Mouse (Mus musculus): ENCODE measurements around the gene Cd27. TPM values are rescaled to one million over a fixed set of nuclear protein-coding genes. Genes with fewer than 3 reads are reported as not detected.

Cd27 gene
- polyA plus RNA-seq, 1 experiment from 2014 or later = 3.0 TPM

DNA sequence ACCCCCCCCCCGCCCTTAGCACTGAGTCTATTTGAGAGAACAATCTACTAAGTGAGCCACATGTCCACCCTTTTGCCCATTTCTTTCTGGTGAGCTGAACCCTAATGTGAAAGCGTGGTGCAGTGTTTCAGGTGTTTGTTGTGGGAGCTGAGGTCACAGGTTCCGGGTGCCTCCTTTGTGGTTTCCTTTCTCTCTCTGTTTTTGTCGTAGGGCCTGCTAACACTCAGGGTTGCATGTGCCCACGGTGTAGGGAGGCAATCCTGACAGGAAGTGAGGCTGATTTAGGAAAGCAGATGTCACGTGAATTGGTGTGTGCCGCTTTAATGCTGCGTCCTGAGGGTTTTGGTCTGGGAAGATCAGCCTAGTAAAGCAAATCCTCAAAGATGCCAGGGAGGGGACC lies 4.8 kb upstream of the Cd27 start:
- WGBS = 78% methylated on average over 8 of the region's 8 CpGs
- Histone ChIP-seq H3K4me3 (replicated peaks) (no peak overlapping the region), H3K9me3 (no peaks in the 10 kb centered on the region), H3K9ac (replicated peaks) (no peak overlapping the region), H3K4me1 (replicated peaks) (0 out of 2 replicates have a peak, but pooled peaks cover 5% of the 10 kb centered on the region), H3K4me2 (no peak overlapping the region), H3K36me3 (no peaks in the 10 kb centered on the region), H3K27me3 (no peaks in the 10 kb centered on the region), H3K27ac (no peak overlapping the region)
- ATAC-seq (ENCODE audit: insufficient number of reproducible peaks, insufficient read depth, low FRiP score, low TSS enrichment, low read depth) = no peak

DNA sequence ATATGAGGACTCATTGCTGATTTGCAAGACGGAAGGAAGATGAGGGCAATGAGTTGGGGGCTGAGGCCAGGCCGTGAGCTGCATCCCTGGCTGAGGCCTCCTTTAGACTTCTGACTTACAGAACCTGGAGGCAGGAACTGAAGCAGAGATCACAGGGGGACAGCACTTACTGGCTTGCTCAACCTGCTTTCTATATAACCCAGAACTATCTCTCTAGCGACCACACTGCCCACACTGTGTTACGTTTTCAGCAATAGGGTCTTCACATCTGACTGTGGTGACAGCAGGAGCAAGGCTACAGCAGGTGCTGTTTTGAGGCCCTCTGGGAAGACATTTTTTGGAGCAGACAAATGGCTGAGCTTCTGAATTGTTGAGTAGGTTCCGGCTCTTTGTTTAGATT lies 3.8 kb upstream of the Cd27 start:
- Histone ChIP-seq H3K4me3 (replicated peaks) (no peak overlapping the region), H3K27ac (no peak overlapping the region), H3K4me2 (no peak overlapping the region), H3K27me3 (no peaks in the 10 kb centered on the region), H3K36me3 (no peaks in the 10 kb centered on the region), H3K4me1 (replicated peaks) (0 out of 2 replicates have a peak, but pooled peaks cover 7% of the 10 kb centered on the region), H3K9me3 (no peaks in the 10 kb centered on the region), H3K9ac (replicated peaks) (no peak overlapping the region)
- no peak for ATAC-seq (ENCODE audit: insufficient number of reproducible peaks, insufficient read depth, low FRiP score, low TSS enrichment, low read depth)
- WGBS = 77% methylated on average over 5 of the region's 5 CpGs

DNA sequence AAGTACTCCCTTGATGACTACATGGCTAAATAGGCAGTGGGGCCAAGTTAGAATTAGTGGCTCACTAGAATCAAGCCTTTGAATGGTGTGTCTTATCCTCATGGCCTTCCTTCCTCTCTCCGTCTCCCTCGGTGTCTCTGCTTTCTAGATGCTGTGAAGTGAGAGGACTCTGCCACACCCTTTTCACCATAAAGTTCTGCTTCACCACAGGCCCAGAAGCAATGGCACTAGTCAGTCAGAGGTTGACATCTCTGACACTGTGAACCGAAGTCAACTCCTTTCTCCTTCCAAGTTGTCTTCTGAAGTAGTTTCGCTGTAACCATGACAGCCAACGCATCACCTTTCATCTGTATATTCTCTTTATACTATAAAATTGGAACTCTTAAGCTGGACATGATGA lies 2.7 kb upstream of the Cd27 start:
- 89% methylated on average over 5 of the region's 5 CpGs for whole genome bisulfite sequencing
- no peak for ATAC-seq (ENCODE audit: insufficient number of reproducible peaks, insufficient read depth, low FRiP score, low TSS enrichment, low read depth)
- Histone ChIP-seq H3K27ac (no peak overlapping the region), H3K36me3 (no peaks in the 10 kb centered on the region), H3K9ac (replicated peaks) (no peak overlapping the region), H3K4me2 (no peak overlapping the region), H3K9me3 (no peaks in the 10 kb centered on the region), H3K27me3 (no peaks in the 10 kb centered on the region), H3K4me1 (replicated peaks) (0 out of 2 replicates have a peak, but pooled peaks cover 8% of the 10 kb centered on the region), H3K4me3 (replicated peaks) (no peak overlapping the region)

DNA sequence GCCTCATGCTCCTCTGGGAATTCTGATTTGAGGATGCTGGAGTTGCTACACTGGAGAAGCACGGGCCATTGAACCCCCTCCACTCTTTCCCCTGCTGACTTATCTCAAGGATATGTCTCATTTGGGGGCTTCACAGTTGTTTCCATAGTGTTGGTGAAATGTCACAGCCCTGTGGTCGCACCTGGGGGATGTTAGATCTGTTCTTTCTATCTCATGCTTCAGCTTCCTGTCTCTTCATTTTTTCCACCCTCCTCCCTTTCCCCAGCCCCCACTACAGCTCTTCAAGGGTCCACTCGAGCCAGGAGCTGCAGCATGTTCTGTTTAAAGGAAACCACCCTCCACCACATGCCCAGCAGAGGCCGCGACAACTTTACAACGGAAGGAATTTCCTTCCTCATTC lies 1.6 kb upstream of the Cd27 start:
- no peaks in the 10 kb centered on the region for H3K27me3 ChIP-seq
- no peak for ATAC-seq (ENCODE audit: insufficient number of reproducible peaks, insufficient read depth, low FRiP score, low TSS enrichment, low read depth)
- no peak overlapping the region for H3K27ac ChIP-seq
- no peak overlapping the region for H3K9ac ChIP-seq (replicated peaks)
- H3K4me1 ChIP-seq (replicated peaks) = peaks cover 16% of the 10 kb centered on the region
- no peaks in the 10 kb centered on the region for H3K9me3 ChIP-seq
- H3K4me2 ChIP-seq = no peak overlapping the region
- no peaks in the 10 kb centered on the region for H3K36me3 ChIP-seq
- whole genome bisulfite sequencing = 63% methylated on average over 6 of the region's 6 CpGs
- no peak overlapping the region for H3K4me3 ChIP-seq (replicated peaks)

DNA sequence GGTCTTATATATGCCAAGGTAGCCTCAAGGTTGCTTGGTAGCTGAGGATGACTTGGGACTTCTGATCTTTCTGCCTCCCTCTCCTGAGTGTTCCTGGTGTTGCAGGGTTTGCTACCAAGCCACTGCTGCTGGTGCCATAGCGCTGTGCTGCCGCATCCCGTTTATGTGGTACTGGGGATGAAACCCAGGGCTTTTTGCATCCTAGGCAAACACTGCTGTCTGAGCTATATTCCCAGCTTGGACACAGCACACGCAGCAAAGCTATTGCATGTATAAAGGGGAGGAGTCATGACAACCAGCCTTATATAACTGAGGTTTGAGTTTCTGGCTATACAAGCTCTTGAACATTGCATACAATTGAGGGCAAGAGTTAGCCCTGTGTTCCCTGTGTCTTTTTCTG lies 611 bp upstream of the Cd27 start:
- no peaks in the 10 kb centered on the region for H3K36me3 ChIP-seq
- H3K4me1 ChIP-seq (replicated peaks) = peaks cover 16% of the 10 kb centered on the region
- no peak overlapping the region for H3K27ac ChIP-seq
- H3K27me3 ChIP-seq = no peaks in the 10 kb centered on the region
- no peak overlapping the region for H3K9ac ChIP-seq (replicated peaks)
- H3K9me3 ChIP-seq = no peaks in the 10 kb centered on the region
- 85% methylated on average over 4 of the region's 4 CpGs for WGBS
- no peak overlapping the region for H3K4me2 ChIP-seq
- ATAC-seq (ENCODE audit: insufficient number of reproducible peaks, insufficient read depth, low FRiP score, low TSS enrichment, low read depth) = no peak
- H3K4me3 ChIP-seq (replicated peaks) = no peak overlapping the region

DNA sequence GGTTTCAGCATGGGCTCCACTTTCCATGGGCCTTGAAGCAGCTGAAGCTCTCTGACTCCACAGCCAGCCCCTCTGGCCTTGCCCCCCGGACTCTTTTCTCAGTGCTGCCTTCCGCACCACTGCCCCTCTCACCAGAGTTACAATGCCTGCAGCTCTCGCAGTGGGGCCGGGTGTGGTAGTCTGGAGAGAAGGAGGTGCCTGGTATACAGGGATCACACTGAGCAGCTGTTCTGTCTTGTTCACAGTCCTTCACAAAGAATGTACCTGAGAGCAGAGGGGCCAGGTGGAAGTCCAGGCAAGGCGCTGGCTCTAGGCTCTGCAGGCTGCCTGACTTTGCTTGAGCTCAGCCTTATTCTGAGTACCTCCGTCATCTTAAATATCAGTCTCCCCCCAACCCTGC lies 469 bp downstream of the Cd27 start:
- no peaks in the 10 kb centered on the region for H3K27me3 ChIP-seq
- no peak for ATAC-seq (ENCODE audit: insufficient number of reproducible peaks, insufficient read depth, low FRiP score, low TSS enrichment, low read depth)
- H3K9me3 ChIP-seq = no peaks in the 10 kb centered on the region
- H3K36me3 ChIP-seq = no peaks in the 10 kb centered on the region
- WGBS = 78% methylated on average over 6 of the region's 6 CpGs
- H3K4me3 ChIP-seq (replicated peaks) = no peak overlapping the region
- no peak overlapping the region for H3K9ac ChIP-seq (replicated peaks)
- H3K27ac ChIP-seq = no peak overlapping the region
- peaks cover 24% of the 10 kb centered on the region for H3K4me1 ChIP-seq (replicated peaks)
- H3K4me2 ChIP-seq = no peak overlapping the region

DNA sequence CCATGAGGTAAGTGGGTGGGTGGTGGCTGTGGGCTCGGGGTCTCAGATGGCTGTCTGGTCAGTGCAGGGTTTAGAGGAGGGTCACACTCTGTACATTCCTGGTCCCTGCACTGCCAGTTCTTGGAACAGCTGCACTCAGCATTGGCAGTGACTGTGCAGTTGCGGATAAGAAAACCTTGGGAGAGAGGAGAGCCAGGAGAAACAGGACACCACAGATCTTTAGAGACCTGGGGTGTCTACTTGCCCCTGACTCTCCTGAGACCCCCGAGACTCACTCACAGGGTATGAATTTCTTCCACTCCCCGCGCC lies 2.3 kb downstream of the Cd27 start:
- Histone ChIP-seq H3K27me3 (0 out of 2 replicates have a peak, but pooled peaks cover 2% of the 10 kb centered on the region), H3K36me3 (no peaks in the 10 kb centered on the region), H3K27ac (peak overlapping the region; percentile 59; the same call in 1 of the 2 replicates), H3K9ac (replicated peaks) (no peak overlapping the region), H3K4me1 (replicated peaks) (peaks cover 28% of the 10 kb centered on the region), H3K9me3 (no peaks in the 10 kb centered on the region), H3K4me3 (replicated peaks) (no peak overlapping the region), H3K4me2 (no peak overlapping the region)
- WGBS = 64% methylated on average over 5 of the region's 5 CpGs
- no peak for ATAC-seq (ENCODE audit: insufficient number of reproducible peaks, insufficient read depth, low FRiP score, low TSS enrichment, low read depth)

DNA sequence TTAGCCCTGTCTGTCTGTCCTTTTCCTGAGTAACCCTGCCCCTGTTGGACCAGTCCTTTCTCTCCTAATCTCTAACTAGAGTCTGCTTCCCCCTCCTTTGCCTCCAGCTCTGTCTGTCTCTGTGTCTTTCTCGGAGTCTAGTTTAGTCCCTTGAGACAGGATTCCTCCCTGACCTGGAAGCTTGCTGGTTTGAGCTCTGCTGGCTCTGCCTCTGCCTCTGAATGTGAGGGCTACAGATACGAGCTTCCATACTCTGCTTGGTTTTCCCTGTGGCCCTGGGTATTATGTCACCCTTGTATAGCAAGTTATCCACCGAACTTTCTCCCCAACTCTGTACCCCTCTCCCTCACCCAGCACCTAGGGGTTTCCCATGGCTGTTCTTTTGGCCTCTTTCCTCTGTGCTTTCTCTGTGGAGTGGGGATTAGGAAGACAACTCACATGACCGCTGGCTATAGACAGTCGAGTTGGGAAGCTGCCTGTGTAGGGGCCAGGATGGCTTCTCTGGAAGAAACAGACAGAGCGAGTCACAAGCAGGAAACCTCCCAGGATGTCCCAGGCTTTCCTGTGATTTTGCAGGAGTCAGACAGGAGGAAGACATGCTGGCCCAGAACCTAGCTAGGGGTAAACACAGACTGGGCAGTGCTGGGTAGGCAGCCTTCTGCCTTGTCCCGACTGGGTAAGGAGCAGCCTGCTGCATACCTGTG lies 2.8 kb downstream of the Cd27 start:
- H3K27ac ChIP-seq = peak overlapping the region; percentile 59; the same call in 1 of the 2 replicates
- no peak for ATAC-seq (ENCODE audit: insufficient number of reproducible peaks, insufficient read depth, low FRiP score, low TSS enrichment, low read depth)
- H3K27me3 ChIP-seq = 0 out of 2 replicates have a peak, but pooled peaks cover 2% of the 10 kb centered on the region
- no peaks in the 10 kb centered on the region for H3K9me3 ChIP-seq
- no peak overlapping the region for H3K9ac ChIP-seq (replicated peaks)
- no peak overlapping the region for H3K4me3 ChIP-seq (replicated peaks)
- no peak overlapping the region for H3K4me2 ChIP-seq
- peaks cover 28% of the 10 kb centered on the region for H3K4me1 ChIP-seq (replicated peaks)
- 65% methylated on average over 7 of the region's 7 CpGs for WGBS
- H3K36me3 ChIP-seq = no peaks in the 10 kb centered on the region

DNA sequence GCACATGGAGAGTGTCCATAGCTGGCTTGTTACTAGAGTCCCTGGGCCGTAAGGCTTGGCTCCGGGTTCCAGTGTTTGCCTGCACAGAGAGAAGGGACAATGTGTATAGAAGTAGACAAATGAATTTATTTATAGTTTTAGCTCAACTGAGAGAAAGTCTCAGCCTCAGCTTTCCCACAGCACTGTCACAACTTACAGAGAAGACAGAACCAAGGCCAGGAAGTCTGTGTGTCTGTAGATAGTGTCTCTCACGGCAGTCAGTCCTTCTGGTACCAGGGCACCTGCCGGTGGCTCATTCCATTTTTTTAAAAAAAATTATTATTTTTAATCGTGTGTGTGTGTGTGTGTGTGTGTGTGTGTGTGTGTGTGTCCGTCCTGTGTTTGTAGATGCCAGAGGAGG lies 4.3 kb downstream of the Cd27 start:
- no peaks in the 10 kb centered on the region for H3K9me3 ChIP-seq
- ATAC-seq (ENCODE audit: insufficient number of reproducible peaks, insufficient read depth, low FRiP score, low TSS enrichment, low read depth) = no peak
- no peak overlapping the region for H3K4me3 ChIP-seq (replicated peaks)
- H3K27ac ChIP-seq = no peak overlapping the region
- peaks cover 28% of the 10 kb centered on the region for H3K4me1 ChIP-seq (replicated peaks)
- no peaks in the 10 kb centered on the region for H3K36me3 ChIP-seq
- no peak overlapping the region for H3K9ac ChIP-seq (replicated peaks)
- no peak overlapping the region for H3K4me2 ChIP-seq
- WGBS = 86% methylated on average over 6 of the region's 6 CpGs
- 0 out of 2 replicates have a peak, but pooled peaks cover 2% of the 10 kb centered on the region for H3K27me3 ChIP-seq

DNA sequence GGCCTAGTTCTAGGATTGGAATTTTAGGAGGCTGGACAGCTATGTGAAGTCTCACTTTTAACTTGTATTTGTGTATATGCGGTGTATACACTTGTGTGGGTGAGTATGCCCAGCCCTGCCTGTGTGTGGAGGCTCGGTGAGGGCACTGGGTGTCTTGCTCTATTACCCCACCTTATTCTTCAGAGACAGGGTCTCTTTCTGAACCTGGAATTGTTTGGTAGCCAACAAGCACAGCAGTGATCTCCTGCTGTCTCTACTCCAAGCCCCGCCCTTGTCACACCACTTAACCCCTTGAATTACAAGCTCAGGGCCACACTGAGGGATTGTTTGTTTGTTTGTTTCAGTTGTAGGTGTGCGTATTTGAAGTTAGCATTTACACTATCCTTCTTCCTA lies 4.8 kb downstream of the Cd27 start:
- no peak for ATAC-seq (ENCODE audit: insufficient number of reproducible peaks, insufficient read depth, low FRiP score, low TSS enrichment, low read depth)
- Histone ChIP-seq H3K9me3 (no peaks in the 10 kb centered on the region), H3K27ac (no peak overlapping the region), H3K4me2 (peak overlapping the region; percentile 92), H3K4me1 (replicated peaks) (peaks cover 28% of the 10 kb centered on the region), H3K4me3 (replicated peaks) (peak overlapping the region; percentile 49), H3K9ac (replicated peaks) (peak overlapping the region; percentile 74; the same call in 1 of the 2 replicates), H3K36me3 (no peaks in the 10 kb centered on the region), H3K27me3 (0 out of 2 replicates have a peak, but pooled peaks cover 2% of the 10 kb centered on the region)
- 48% methylated on average over 4 of the region's 4 CpGs for WGBS

DNA sequence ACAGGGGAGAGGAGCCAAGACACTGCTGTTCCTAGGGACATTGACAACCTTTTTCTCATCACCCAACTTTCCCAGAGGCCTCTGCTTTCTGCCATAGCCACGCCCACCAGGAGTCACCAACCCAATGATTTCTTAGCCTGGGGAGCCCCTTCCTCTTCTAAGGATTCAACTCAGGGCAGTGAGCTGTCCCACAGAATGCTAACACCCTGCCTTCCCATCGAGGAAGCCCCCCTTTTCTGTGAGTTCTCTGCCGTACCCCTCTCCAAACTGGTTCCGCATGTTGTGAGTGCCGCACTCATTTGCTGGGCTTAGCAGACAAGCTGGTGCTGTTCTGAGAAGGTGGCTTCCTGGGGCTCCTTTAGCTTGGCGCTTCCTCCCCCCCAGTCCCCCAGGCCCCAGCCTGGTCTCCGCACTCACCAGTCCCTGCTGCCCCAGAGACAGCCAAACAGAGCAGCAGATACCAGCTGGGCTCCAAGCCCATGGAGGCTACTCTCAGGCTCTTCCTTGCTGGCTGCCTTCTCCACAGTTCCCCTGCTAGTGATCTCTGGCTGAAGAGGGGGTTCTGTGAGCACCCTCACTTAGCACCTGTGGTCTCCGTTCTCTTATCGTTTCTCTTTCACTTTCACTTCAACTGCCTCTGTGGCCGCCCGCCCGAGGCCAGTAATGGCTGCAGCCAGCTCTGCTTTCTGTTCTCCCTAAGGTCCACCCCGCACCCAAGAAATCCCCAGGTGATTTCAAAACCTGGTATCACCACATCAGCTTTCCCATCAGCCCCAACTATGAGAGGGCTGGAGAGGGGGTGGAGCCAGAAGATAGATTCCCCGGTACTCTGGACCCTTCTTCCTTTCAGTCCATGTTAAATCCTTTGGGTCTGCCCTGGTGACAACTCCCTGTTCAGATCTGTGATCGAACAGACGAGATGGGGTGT lies 5.4 kb downstream of the Cd27 start, which contains the start of gene Tapbpl:
TSS of gene Tapbpl (minus strand) at position 744 of the 928 bp plus-strand sequence.
- Histone ChIP-seq H3K4me3 (replicated peaks) (peak within 1 kb of the TSS; percentile 49), H3K4me2 (peak within 1 kb of the TSS; percentile 92), H3K36me3 (no peaks in the 10 kb centered on the region), H3K4me1 (replicated peaks) (peaks cover 22% of the 10 kb centered on the region), H3K27me3 (0 out of 2 replicates have a peak, but pooled peaks cover 2% of the 10 kb centered on the region), H3K9me3 (no peaks in the 10 kb centered on the region), H3K9ac (replicated peaks) (peak within 1 kb of the TSS; percentile 74), H3K27ac (peak within 1 kb of the TSS; percentile 29; the same call in 1 of the 2 replicates)
- ATAC-seq (ENCODE audit: insufficient number of reproducible peaks, insufficient read depth, low FRiP score, low TSS enrichment, low read depth) = peak; percentile 37; the same call in 1 of the 2 replicates
- 7% methylated on average over 16 of the region's 16 CpGs for WGBS

All from limb, embryonic 12.5 days (tissue).